Mouse (Mus musculus) stomach, embryonic 14.5 days (tissue): ENCODE measurements around the gene Camta2. TPM values are rescaled to one million over a fixed set of nuclear protein-coding genes. Genes with fewer than 3 reads are reported as not detected.

ENCODE experiments used
- ATAC-seq: fragments of 200-750 bp; cut with Nextera tagmentation; 2 replicates; pipeline ENCODE4 v1.8.0; 2017; ENCODE audit warnings: low read depth, moderate TSS enrichment; ENCODE audit not compliant: insufficient number of reproducible peaks, insufficient read depth, low FRiP score
- H3K27ac ChIP-seq: fragments of 300-500 bp; sonication (generic); 2 replicates; pipeline ENCODE4 v1.5.1; 2014; ENCODE audit warnings: mild to moderate bottlenecking, low read length, moderate library complexity, mixed read lengths
- H3K27me3 ChIP-seq: fragments of 300-500 bp; sonication (generic); 2 replicates; pipeline ENCODE4 v1.6.1; 2014; ENCODE audit warnings: low read length, control low read depth, mixed read lengths; ENCODE audit not compliant: control insufficient read depth, insufficient read depth
- H3K36me3 ChIP-seq: fragments of 300-500 bp; sonication (generic); 2 replicates; pipeline ENCODE4 v1.6.1; 2014; ENCODE audit warnings: mild to moderate bottlenecking, control low read depth, low read length, moderate library complexity, mixed read lengths; ENCODE audit not compliant: control insufficient read depth, insufficient read depth
- H3K4me1 ChIP-seq: fragments of 300-500 bp; sonication (generic); 2 replicates; pipeline ENCODE4 v1.6.1; 2014; ENCODE audit warnings: low read length, control low read depth, mixed read lengths; ENCODE audit not compliant: control insufficient read depth, insufficient read depth
- H3K4me2 ChIP-seq: fragments of 300-500 bp; sonication (generic); replicated peaks from 2 replicates; pipeline ENCODE4 v1.6.1; 2014; ENCODE audit warnings: low read depth, low read length, control low read depth
- H3K4me3 ChIP-seq: fragments of 300-500 bp; sonication (generic); 2 replicates; pipeline ENCODE4 v1.5.1; 2014; ENCODE audit warnings: low read depth, low read length, control low read depth
- H3K9ac ChIP-seq: fragments of 300-500 bp; sonication (generic); replicated peaks from 2 replicates; pipeline ENCODE4 v1.6.1; 2014; ENCODE audit warnings: low read depth, mild to moderate bottlenecking, control low read depth, low read length, moderate library complexity, mixed read lengths
- H3K9me3 ChIP-seq: fragments of 300-500 bp; sonication (generic); 2 replicates; pipeline ENCODE4 v1.6.1; 2016; ENCODE audit warnings: low read depth, low read length, control low read depth; ENCODE audit not compliant: control insufficient read depth
- WGBS: fragments of 180-500 bp; shearing (Covaris S2); extraction: QIAGEN DNeasy Blood & Tissue Kit; methylation state at CpG from one replicate; pipeline ENCODE4 v1.1.7; 2014; 5-methylcytosine and 5-hydroxymethylcytosine counted together
- polyA plus RNA-seq: library from polyadenylated mRNA; unstranded; fragments of >200 nt; fragmentation: Nextera tagmentation; extraction: Ambion mirVana; gene quantifications from 2 replicates; pipeline ENCODE4 v1.2.1, GENCODE M21; 2014

The Camta2 gene
- polyA plus RNA-seq, 1 experiment from 2014 or later = 19.2 TPM

DNA sequence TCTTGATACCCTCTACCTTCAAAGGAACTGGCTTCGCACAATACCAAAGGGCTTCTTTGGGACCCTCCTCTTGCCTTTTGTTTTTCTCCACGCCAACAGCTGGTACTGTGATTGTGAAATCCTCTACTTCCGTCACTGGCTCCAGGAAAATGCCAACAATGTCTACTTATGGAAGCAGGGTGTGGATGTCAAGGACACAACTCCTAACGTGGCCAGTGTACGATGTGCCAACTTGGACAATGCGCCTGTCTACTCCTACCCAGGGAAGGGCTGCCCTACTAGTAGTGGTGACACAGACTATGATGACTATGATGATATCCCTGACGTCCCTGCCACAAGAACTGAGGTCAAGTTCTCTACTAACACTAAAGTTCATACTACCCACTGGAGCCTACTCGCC lies 47.9 kb downstream of the Camta2 start:
- no peak overlapping the region for H3K4me2 ChIP-seq
- ATAC-seq = no peak
- 87% methylated on average over 8 of the region's 8 CpGs for WGBS
- H3K27me3 ChIP-seq = no peaks in the 10 kb centered on the region
- H3K36me3 ChIP-seq = peaks cover 10% of the 10 kb centered on the region; the same call in 1 of the 2 replicates
- H3K9me3 ChIP-seq = no peaks in the 10 kb centered on the region
- H3K4me3 ChIP-seq = no peak overlapping the region
- H3K9ac ChIP-seq = no peak overlapping the region
- no peak overlapping the region for H3K27ac ChIP-seq
- H3K4me1 ChIP-seq = no peaks in the 10 kb centered on the region

DNA sequence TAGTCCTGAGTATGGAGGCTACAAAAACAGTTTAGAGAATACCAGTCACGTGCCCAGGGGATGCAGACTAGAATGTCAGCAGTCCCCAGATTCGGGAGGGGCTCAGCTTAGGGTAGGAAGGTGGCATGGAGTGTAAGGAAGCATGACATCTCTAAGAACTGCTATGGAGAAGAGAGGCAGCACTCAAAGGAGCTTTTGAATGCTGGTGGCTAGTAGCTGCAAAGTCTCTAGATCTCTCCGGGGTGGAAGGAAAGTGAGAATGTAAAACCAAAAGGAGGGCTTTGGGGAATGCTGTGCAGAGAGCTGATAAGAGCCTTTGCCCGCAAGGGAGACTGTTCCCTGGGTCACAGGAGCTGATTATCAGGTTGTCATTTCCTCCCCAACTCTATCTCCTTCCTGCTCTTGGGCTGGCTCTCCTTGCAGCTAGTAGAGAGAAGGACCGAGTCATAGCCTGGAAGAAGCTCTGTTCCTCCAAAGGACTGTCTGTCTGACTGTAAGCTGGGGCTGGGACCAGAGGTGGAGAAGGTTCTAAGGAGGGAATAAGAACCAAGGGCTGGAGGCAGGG lies 49.1 kb downstream of the Camta2 start, which contains the start of gene Gp1ba:
Gp1ba (plus strand) TSS at position 409 of the 565 bp plus-strand sequence.
- Histone ChIP-seq H3K4me3 (no peak within 1 kb of the TSS), H3K4me2 (no peak within 1 kb of the TSS), H3K4me1 (no peaks in the 10 kb centered on the region), H3K36me3 (peaks cover 4% of the 10 kb centered on the region; the same call in 1 of the 2 replicates), H3K9me3 (no peaks in the 10 kb centered on the region), H3K27ac (no peak within 1 kb of the TSS), H3K27me3 (no peaks in the 10 kb centered on the region), H3K9ac (no peak within 1 kb of the TSS)
- ATAC-seq = no peak
- 20% methylated on average over 5 of the region's 5 CpGs for WGBS

GRCm38 (mm10) chr11:70638293-70638692 lies 49.6 kb downstream of the Camta2 start:
- H3K36me3 ChIP-seq = peaks cover 4% of the 10 kb centered on the region; the same call in 1 of the 2 replicates
- H3K4me2 ChIP-seq = no peak overlapping the region
- no peak overlapping the region for H3K4me3 ChIP-seq
- H3K27ac ChIP-seq = no peak overlapping the region
- WGBS = 87% methylated on average over 1 of the region's 1 CpGs
- no peak overlapping the region for H3K9ac ChIP-seq
- H3K9me3 ChIP-seq = no peaks in the 10 kb centered on the region
- no peaks in the 10 kb centered on the region for H3K27me3 ChIP-seq
- no peaks in the 10 kb centered on the region for H3K4me1 ChIP-seq
- ATAC-seq = no peak

GRCm38 (mm10) chr11:70637764-70638163 lies 50.1 kb downstream of the Camta2 start:
- H3K4me1 ChIP-seq = no peaks in the 10 kb centered on the region
- H3K9me3 ChIP-seq = no peaks in the 10 kb centered on the region
- no peak for ATAC-seq
- H3K36me3 ChIP-seq = no peaks in the 10 kb centered on the region; the same call in 1 of the 2 replicates
- no peak overlapping the region for H3K4me3 ChIP-seq
- no peak overlapping the region for H3K27ac ChIP-seq
- WGBS = 89% methylated on average over 1 of the region's 1 CpGs
- H3K27me3 ChIP-seq = no peaks in the 10 kb centered on the region
- H3K4me2 ChIP-seq = no peak overlapping the region
- H3K9ac ChIP-seq = no peak overlapping the region

DNA sequence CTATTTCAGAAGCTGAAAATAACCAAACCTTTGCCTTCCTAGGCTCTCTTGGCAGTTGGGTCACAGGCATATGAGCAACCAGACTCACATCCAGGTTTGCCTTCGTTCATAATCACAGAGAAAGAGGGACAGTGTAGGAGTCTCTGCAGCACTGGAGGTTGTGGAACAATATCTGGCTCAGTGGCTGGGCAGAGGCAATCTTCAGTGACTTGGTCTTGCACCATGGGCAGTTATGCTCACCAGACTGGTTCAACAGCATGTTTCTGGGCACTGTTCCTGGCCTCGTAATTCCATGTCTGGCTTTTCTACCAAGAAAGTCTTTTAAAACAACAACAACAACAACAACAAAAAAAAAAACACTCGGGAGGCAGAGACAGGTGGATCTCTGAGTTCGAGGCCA lies 52.3 kb downstream of the Camta2 start:
- Histone ChIP-seq H3K9me3 (no peaks in the 10 kb centered on the region), H3K27me3 (no peaks in the 10 kb centered on the region), H3K4me3 (no peak overlapping the region), H3K36me3 (no peaks in the 10 kb centered on the region), H3K4me1 (no peaks in the 10 kb centered on the region), H3K4me2 (no peak overlapping the region), H3K27ac (no peak overlapping the region), H3K9ac (no peak overlapping the region)
- WGBS = 76% methylated on average over 4 of the region's 4 CpGs
- no peak for ATAC-seq

GRCm38 (mm10) chr11:70630129-70630528 lies 57.8 kb downstream of the Camta2 start:
- H3K27me3 ChIP-seq = no peaks in the 10 kb centered on the region
- 70% methylated on average over 7 of the region's 7 CpGs for WGBS
- ATAC-seq = no peak

DNA sequence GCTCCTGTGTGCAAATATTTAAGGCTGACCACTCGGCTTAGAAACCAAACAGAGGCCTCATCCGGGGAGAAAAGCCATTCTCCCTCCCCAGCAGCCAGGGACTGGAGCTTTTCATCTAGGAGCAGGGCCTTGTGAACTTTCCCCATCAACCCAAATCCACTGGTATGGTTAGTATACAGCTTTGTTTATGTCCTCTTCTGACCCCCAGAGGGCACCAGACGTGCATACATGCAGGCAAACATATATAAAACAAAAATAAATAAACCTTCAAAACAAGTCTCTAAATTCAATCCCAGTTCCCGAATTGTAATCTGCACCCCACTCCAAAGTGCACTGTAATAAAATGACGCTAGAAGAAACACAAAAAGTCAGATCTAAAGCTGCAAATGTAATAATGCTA lies 58.3 kb downstream of the Camta2 start:
- WGBS = 46% methylated on average over 5 of the region's 5 CpGs
- no peaks in the 10 kb centered on the region for H3K9me3 ChIP-seq
- ATAC-seq = no peak
- no peaks in the 10 kb centered on the region for H3K36me3 ChIP-seq
- no peaks in the 10 kb centered on the region for H3K4me1 ChIP-seq
- no peak overlapping the region for H3K27ac ChIP-seq
- H3K4me2 ChIP-seq = no peak overlapping the region
- H3K4me3 ChIP-seq = no peak overlapping the region
- no peaks in the 10 kb centered on the region for H3K27me3 ChIP-seq
- no peak overlapping the region for H3K9ac ChIP-seq

More at GRCm38 (mm10) chr11:70630129-70630528, 57.8 kb downstream of the Camta2 start:
- Histone ChIP-seq H3K27ac (no peak overlapping the region), H3K9me3 (no peaks in the 10 kb centered on the region), H3K4me3 (no peak overlapping the region), H3K36me3 (no peaks in the 10 kb centered on the region), H3K4me1 (no peaks in the 10 kb centered on the region), H3K9ac (no peak overlapping the region), H3K4me2 (no peak overlapping the region)

DNA sequence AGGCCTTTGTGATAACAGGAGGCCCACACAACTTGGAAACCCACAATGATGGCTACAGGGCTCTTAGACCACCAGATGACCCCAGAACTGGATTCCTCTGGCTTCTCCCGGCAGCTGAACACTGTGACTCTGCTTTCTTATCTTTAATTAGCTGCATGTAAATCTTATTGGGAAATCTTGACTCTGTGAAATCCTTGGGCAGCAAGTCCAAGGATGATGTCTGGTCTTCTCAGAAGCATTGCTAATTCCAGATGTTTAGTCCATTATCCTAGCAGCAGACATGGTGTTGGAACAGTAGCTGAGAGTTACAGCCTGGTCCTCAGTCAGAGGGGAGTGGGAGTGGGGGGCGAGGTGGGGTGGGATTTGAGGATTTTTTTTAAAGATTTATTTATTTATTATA lies 59.5 kb downstream of the Camta2 start:
- H3K36me3 ChIP-seq = no peaks in the 10 kb centered on the region
- H3K27me3 ChIP-seq = no peaks in the 10 kb centered on the region
- no peak overlapping the region for H3K4me2 ChIP-seq
- no peaks in the 10 kb centered on the region for H3K4me1 ChIP-seq
- H3K9me3 ChIP-seq = no peaks in the 10 kb centered on the region
- WGBS = 68% methylated on average over 2 of the region's 2 CpGs
- no peak overlapping the region for H3K4me3 ChIP-seq
- no peak for ATAC-seq
- no peak overlapping the region for H3K9ac ChIP-seq
- no peak overlapping the region for H3K27ac ChIP-seq

GRCm38 (mm10) chr11:70626877-70627276 lies 61.0 kb downstream of the Camta2 start:
- H3K27me3 ChIP-seq = no peaks in the 10 kb centered on the region
- WGBS = 58% methylated on average over 4 of the region's 4 CpGs
- no peaks in the 10 kb centered on the region for H3K4me1 ChIP-seq
- H3K4me2 ChIP-seq = no peak overlapping the region
- H3K36me3 ChIP-seq = no peaks in the 10 kb centered on the region
- no peak for ATAC-seq
- no peak overlapping the region for H3K9ac ChIP-seq
- H3K27ac ChIP-seq = no peak overlapping the region
- H3K4me3 ChIP-seq = no peak overlapping the region
- H3K9me3 ChIP-seq = no peaks in the 10 kb centered on the region
